Mouse (Mus musculus) embryo, embryonic 10.5 days (tissue): ENCODE results near the gene Foxc2.

Experiments
- DNase-seq: peaks from one replicate; pipeline ENCODE4 v3.0.0-alpha.2; 2015; ENCODE audit warnings: low spot score

Foxc2 gene

GRCm38 (mm10) chr8:121115948-121116347, at the start of gene Foxc2:
Gene Foxc2 (plus strand): TSS chr8:121116171.
- peak; percentile 95 for DNase-seq

- peak; percentile 63 for DNase-seq
These were observed 44.5 kb upstream of the Foxc2 start for GRCm38 (mm10) chr8:121071454-121071853.

- peak; percentile 33 for DNase-seq
These were observed 43.4 kb upstream of the Foxc2 start for GRCm38 (mm10) chr8:121072406-121073130.

- peak; percentile 40 for DNase-seq
These were observed 42.5 kb upstream of the Foxc2 start for GRCm38 (mm10) chr8:121073174-121074107.

- peak; percentile 43 for DNase-seq
These were observed 41.7 kb upstream of the Foxc2 start for GRCm38 (mm10) chr8:121074108-121074847.

GRCm38 (mm10) chr8:121074848-121075145, 41.2 kb upstream of the Foxc2 start:
- DNase-seq = peak; percentile 56

GRCm38 (mm10) chr8:121075936-121076335, 40.0 kb upstream of the Foxc2 start:
- no peak for DNase-seq

- peak; percentile 10 for DNase-seq
These were observed 39.4 kb upstream of the Foxc2 start for GRCm38 (mm10) chr8:121076555-121076954.

GRCm38 (mm10) chr8:121078721-121079120, 37.2 kb upstream of the Foxc2 start:
- DNase-seq = peak; percentile 15

- no peak for DNase-seq
These were observed 36.8 kb upstream of the Foxc2 start for GRCm38 (mm10) chr8:121079201-121079600.

GRCm38 (mm10) chr8:121079944-121080343, 36.0 kb upstream of the Foxc2 start:
- peak; percentile 47 for DNase-seq

- peak; percentile 50 for DNase-seq
These were observed 35.4 kb upstream of the Foxc2 start for GRCm38 (mm10) chr8:121080361-121081090.

- peak; percentile 28 for DNase-seq
These were observed 34.6 kb upstream of the Foxc2 start for GRCm38 (mm10) chr8:121081398-121081797.

GRCm38 (mm10) chr8:121082218-121083092, 33.5 kb upstream of the Foxc2 start:
- peak; percentile 42 for DNase-seq

- peak; percentile 77 for DNase-seq
These were observed 32.7 kb upstream of the Foxc2 start for GRCm38 (mm10) chr8:121083093-121083935.

GRCm38 (mm10) chr8:121083936-121084209, 32.1 kb upstream of the Foxc2 start:
- DNase-seq = no peak

GRCm38 (mm10) chr8:121084210-121084951, 31.6 kb upstream of the Foxc2 start, which contains the start of gene Foxf1:
Gene Foxf1 (plus strand): TSS chr8:121084386.
- DNase-seq = peak; percentile 66

GRCm38 (mm10) chr8:121085011-121085410, 31.0 kb upstream of the Foxc2 start:
- DNase-seq = peak; percentile 26

- no peak for DNase-seq
These were observed 30.4 kb upstream of the Foxc2 start for GRCm38 (mm10) chr8:121085561-121085960.
